Mouse (Mus musculus) MEL (cell line): ENCODE data around the gene Ctsd.

Source experiments
- MEF2A ChIP-seq: IDR thresholded peaks from 2 replicates; pipeline ENCODE4 v1.6.1; 2014; ENCODE audit warnings: low read depth, mild to moderate bottlenecking, inconsistent platforms, low read length, improper control_type of control experiment; ENCODE audit not compliant: poor library complexity, insufficient replicate concordance, severe bottlenecking; ENCODE audit errors: extremely low read depth
- NRF1 ChIP-seq: IDR thresholded peaks from 2 replicates; pipeline ENCODE4 v1.6.1; 2014; ENCODE audit warnings: low read depth, mild to moderate bottlenecking, inconsistent platforms, low read length, improper control_type of control experiment, moderate library complexity; ENCODE audit not compliant: poor library complexity, insufficient read depth, severe bottlenecking
- ZKSCAN1 ChIP-seq: IDR thresholded peaks from 2 replicates; pipeline ENCODE4 v1.6.1; 2012; ENCODE audit warnings: low read depth, mild to moderate bottlenecking, inconsistent platforms, low read length, improper control_type of control experiment, moderate library complexity

GRCm38 (mm10) chr7:142385742-142386403 is 2.0 kb downstream of the Ctsd start:
- TF ChIP-seq MEF2A (no peak), ZKSCAN1 (no peak), NRF1 (no peak)
